Mouse (Mus musculus) CH12.LX (cell line): ENCODE data around the gene Fbp1.

Experiments
- CTCF ChIP-seq, 2 experiments: IDR thresholded peaks in 1 of 2; conservative IDR thresholded peaks in 1 of 2; 2 replicates each; pipeline ENCODE4 v1.5.1; 2011 to 2012; ENCODE audit warnings: low read depth in 2 of 2, low read length in 2 of 2, improper control_type of control experiment in 1 of 2, inconsistent platforms in 1 of 2, mild to moderate bottlenecking in 1 of 2, moderate library complexity in 1 of 2
- ELF1 ChIP-seq: IDR thresholded peaks from 2 replicates; pipeline ENCODE4 v1.6.1; 2014; ENCODE audit warnings: low read depth, mild to moderate bottlenecking, inconsistent platforms, low read length, improper control_type of control experiment
- EP300 ChIP-seq: IDR thresholded peaks from 2 replicates; pipeline ENCODE4 v1.6.1; 2011; ENCODE audit warnings: low read length, improper control_type of control experiment
- MAX ChIP-seq: IDR thresholded peaks from 2 replicates; pipeline ENCODE4 v1.6.1; 2011; ENCODE audit warnings: low read length, improper control_type of control experiment
- MAZ ChIP-seq: IDR thresholded peaks from 2 replicates; pipeline ENCODE4 v1.6.1; 2012; ENCODE audit warnings: low read depth, mild to moderate bottlenecking, inconsistent platforms, low read length, improper control_type of control experiment, moderate library complexity
- POLR2A ChIP-seq: IDR thresholded peaks from 2 replicates; pipeline ENCODE4 v1.6.1; 2011; ENCODE audit warnings: low read depth, mild to moderate bottlenecking, improper control_type of control experiment, low read length
- TBP ChIP-seq: conservative IDR thresholded peaks from 2 replicates; pipeline ENCODE4 v1.6.1; 2011; ENCODE audit warnings: low read depth, low read length, improper control_type of control experiment
- TCF12 ChIP-seq: IDR thresholded peaks from 2 replicates; pipeline ENCODE4 v1.6.1; 2014; ENCODE audit warnings: low read depth, mild to moderate bottlenecking, inconsistent platforms, low read length, improper control_type of control experiment
- UBTF ChIP-seq: IDR thresholded peaks from 2 replicates; pipeline ENCODE4 v1.6.1; 2012; ENCODE audit warnings: low read depth, mild to moderate bottlenecking, inconsistent platforms, low read length, improper control_type of control experiment, moderate library complexity
- ZNF384 ChIP-seq: IDR thresholded peaks from 2 replicates; pipeline ENCODE4 v1.6.1; 2012; ENCODE audit warnings: low read depth, low read length, improper control_type of control experiment, inconsistent platforms

- TF ChIP-seq POLR2A: no peak
- no peak for TF ChIP-seq EP300
- no peak for TF ChIP-seq CTCF (conservative IDR thresholded peaks at IDR 0.05 in 1 of 2, IDR thresholded peaks at IDR 0.05 in 1 of 2; ENCODE audit: low read depth in 2 of 2, low read length in 2 of 2)
- no peak for TF ChIP-seq UBTF
- TF ChIP-seq MAX: no peak
- no peak for TF ChIP-seq ELF1
- no peak for TF ChIP-seq MAZ
- TF ChIP-seq ZNF384: no peak
- no peak for TF ChIP-seq TBP
- TF ChIP-seq TCF12: no peak
Measured at GRCm38 (mm10) chr13:62907527-62908162, 19.6 kb upstream of the Fbp1 start.
